Mouse (Mus musculus) kidney, embryonic 14.5 days (tissue): ENCODE results near the gene Orm1. TPM values are rescaled to one million over a fixed set of nuclear protein-coding genes. Genes with fewer than 3 reads are reported as not detected.

Experiments used
- ATAC-seq: fragments of 200-750 bp; cut with Nextera tagmentation; 2 replicates; pipeline ENCODE4 v1.8.0; 2017; ENCODE audit warnings: moderate number of reproducible peaks, mild to moderate bottlenecking, moderate TSS enrichment, moderate library complexity; ENCODE audit not compliant: low FRiP score, low TSS enrichment
- H3K27ac ChIP-seq: fragments of 300-500 bp; sonication (generic); 2 replicates; pipeline ENCODE4 v1.5.1; 2014; ENCODE audit warnings: low read depth, mild to moderate bottlenecking, low read length, moderate library complexity, mixed read lengths
- H3K27me3 ChIP-seq: fragments of 300-500 bp; sonication (generic); 2 replicates; pipeline ENCODE4 v1.6.1; 2014; ENCODE audit warnings: mild to moderate bottlenecking, low read length; ENCODE audit not compliant: control insufficient read depth, insufficient read depth
- H3K36me3 ChIP-seq: fragments of 300-500 bp; sonication (generic); 2 replicates; pipeline ENCODE4 v1.6.1; 2014; ENCODE audit warnings: low read length, mixed read lengths; ENCODE audit not compliant: control insufficient read depth, insufficient read depth
- H3K4me1 ChIP-seq: fragments of 300-500 bp; sonication (generic); 2 replicates; pipeline ENCODE4 v1.6.1; 2014; ENCODE audit warnings: low read length, mixed read lengths; ENCODE audit not compliant: control insufficient read depth, insufficient read depth
- H3K4me2 ChIP-seq: fragments of 300-500 bp; sonication (generic); replicated peaks from 2 replicates; pipeline ENCODE4 v1.6.1; 2014; ENCODE audit warnings: low read depth, mild to moderate bottlenecking, low read length
- H3K4me3 ChIP-seq: fragments of 300-500 bp; sonication (generic); 2 replicates; pipeline ENCODE4 v1.5.1; 2014; ENCODE audit warnings: mild to moderate bottlenecking, low read length
- H3K9ac ChIP-seq: fragments of 300-500 bp; sonication (generic); 2 replicates; pipeline ENCODE4 v1.6.1; 2014; ENCODE audit warnings: low read depth, mild to moderate bottlenecking, low read length, moderate library complexity
- H3K9me3 ChIP-seq: fragments of 300-500 bp; sonication (generic); 2 replicates; pipeline ENCODE4 v1.6.1; 2016; ENCODE audit warnings: low read length; ENCODE audit not compliant: control insufficient read depth
- WGBS: fragments of 180-500 bp; shearing (Covaris S2); extraction: QIAGEN DNeasy Blood & Tissue Kit; methylation state at CpG from one replicate; pipeline ENCODE4 v1.1.7; 2014; 5-methylcytosine and 5-hydroxymethylcytosine counted together
- polyA plus RNA-seq: library from polyadenylated mRNA; unstranded; fragments of >200 nt; fragmentation: Nextera tagmentation; extraction: Ambion mirVana; gene quantifications from 2 replicates; pipeline ENCODE4 v1.2.1, GENCODE M21; 2014

Orm1 gene
- polyA plus RNA-seq, 1 experiment from 2014 or later: not detected

DNA sequence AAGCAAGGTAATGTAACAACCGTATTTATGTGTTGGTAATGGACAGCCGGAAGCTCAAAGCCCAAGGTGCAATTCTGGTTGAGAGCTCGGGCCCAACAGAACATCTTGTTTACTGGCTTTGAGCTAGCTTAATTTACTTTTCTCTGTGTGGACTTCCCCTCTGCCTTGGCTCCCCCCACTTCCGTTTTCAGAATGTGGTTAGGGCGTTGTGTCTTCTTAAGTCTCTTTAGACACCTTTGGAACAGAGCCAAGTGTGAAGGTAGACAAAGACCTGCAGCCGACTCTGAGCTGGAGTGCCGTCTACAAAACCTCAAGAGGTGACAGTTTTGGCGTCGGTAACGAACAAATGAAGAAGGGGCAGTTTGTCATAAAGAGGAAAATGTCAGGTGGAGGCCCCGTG, 41.4 kb downstream of the Orm1 start:
- H3K4me3 ChIP-seq: no peak overlapping the region
- H3K9me3 ChIP-seq: no peaks in the 10 kb centered on the region
- H3K4me1 ChIP-seq: no peaks in the 10 kb centered on the region
- no peak for ATAC-seq
- H3K27me3 ChIP-seq: no peaks in the 10 kb centered on the region
- 81% methylated on average over 11 of the region's 11 CpGs for WGBS
- no peak overlapping the region for H3K4me2 ChIP-seq
- H3K36me3 ChIP-seq: peaks cover 43% of the 10 kb centered on the region
- H3K9ac ChIP-seq: no peak overlapping the region
- H3K27ac ChIP-seq: no peak overlapping the region

DNA sequence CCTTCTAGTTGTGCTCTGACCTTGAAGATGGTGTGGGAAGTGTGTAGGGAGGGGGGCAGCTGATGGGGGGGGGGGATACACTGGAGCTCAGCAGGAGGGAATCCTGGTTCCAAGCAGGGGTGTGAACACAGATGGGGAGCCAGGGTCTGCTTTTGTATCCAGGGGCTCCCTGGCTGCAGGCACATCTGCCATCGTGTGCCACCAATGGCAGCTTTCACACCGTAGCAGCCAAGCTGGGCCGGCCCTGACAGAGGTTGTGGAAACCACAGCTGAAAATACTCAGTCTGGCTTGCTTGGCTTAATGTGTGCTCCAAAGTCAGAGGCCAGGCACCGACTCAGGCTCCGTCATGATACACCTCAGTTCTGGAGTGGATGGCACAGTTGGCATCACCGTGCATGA, 43.7 kb downstream of the Orm1 start:
- H3K36me3 ChIP-seq: peaks cover 34% of the 10 kb centered on the region; the same call in 1 of the 2 replicates
- H3K9me3 ChIP-seq: no peaks in the 10 kb centered on the region
- no peak overlapping the region for H3K9ac ChIP-seq
- H3K27me3 ChIP-seq: no peaks in the 10 kb centered on the region
- ATAC-seq: no peak
- H3K4me3 ChIP-seq: no peak overlapping the region
- H3K4me2 ChIP-seq: no peak overlapping the region
- no peak overlapping the region for H3K27ac ChIP-seq
- WGBS: 82% methylated on average over 6 of the region's 6 CpGs
- no peaks in the 10 kb centered on the region for H3K4me1 ChIP-seq

DNA sequence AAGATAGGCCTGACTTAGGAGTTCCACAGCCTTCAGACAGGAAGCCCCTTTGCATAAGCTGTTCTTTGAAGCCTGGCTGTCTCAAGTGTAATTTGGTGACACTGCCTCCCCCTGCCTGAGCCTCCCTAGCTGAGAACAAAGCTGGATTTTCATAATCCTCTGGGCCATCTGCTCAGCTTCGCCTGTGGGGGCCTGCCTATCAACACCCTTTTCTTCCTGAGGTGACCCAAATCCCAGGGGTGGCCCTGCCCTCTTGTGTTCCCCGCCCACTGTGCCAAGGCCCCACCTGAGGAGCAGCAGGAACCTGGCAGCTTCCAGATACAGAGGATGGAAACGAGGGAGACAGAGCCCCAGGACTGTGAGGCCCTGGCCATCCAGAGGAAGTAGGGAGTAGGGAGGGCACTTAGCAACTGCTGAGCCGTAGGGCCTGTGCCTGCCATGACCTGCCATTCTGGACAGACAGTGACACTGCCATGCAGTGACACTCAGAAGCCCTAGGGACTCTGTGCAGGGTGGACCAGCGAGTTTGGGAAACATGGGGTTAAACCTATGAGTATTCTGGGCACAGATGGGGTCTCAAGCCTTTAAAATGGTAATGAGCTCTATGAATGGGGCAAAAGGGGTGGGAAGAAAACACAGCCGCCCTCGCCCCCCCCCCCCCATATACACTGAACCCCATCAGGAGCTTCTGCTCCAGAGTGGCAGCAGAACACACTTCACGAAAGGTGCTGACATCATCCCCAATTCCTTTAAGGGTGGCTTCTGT, 44.9 kb downstream of the Orm1 start:
- no peak for ATAC-seq
- Histone ChIP-seq H3K4me3 (no peak overlapping the region), H3K27ac (no peak overlapping the region), H3K4me1 (no peaks in the 10 kb centered on the region), H3K4me2 (no peak overlapping the region), H3K36me3 (peaks cover 25% of the 10 kb centered on the region), H3K9ac (no peak overlapping the region), H3K9me3 (no peaks in the 10 kb centered on the region), H3K27me3 (no peaks in the 10 kb centered on the region)
- WGBS: 62% methylated on average over 8 of the region's 8 CpGs

DNA sequence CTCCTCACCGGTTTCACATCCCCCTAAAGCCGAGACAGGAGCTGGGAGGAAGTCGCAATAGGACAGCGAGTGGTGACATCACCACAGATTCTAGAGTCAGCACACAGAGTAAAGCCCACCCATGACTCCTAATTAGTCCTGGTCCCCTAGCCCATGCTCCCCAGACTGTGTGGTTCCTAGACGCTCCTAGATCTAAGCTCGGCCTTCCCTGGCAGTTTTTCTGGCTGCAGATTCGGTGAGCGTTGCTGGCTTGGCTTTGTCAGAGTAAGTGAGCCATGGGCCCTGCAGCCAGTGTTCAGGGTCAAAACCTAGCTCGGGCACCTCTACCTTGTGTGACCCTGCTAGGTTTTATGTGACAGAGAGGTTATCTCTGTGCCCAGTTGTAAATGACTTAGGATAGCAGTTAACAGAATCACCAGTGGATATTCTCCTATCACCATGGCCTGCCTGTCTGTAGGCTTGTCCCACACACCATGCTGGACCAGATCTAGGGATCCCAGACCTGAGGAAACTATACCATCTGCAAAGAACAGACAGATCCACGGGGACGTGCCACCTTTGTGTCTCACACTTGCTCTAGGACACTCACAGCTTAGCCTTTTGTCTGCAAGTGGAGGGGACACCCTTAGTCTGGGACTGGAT, 45.6 kb downstream of the Orm1 start:
- no peaks in the 10 kb centered on the region for H3K9me3 ChIP-seq
- ATAC-seq: no peak
- H3K4me3 ChIP-seq: no peak overlapping the region
- peaks cover 30% of the 10 kb centered on the region for H3K36me3 ChIP-seq
- H3K4me2 ChIP-seq: no peak overlapping the region
- H3K27ac ChIP-seq: no peak overlapping the region
- H3K27me3 ChIP-seq: no peaks in the 10 kb centered on the region
- no peaks in the 10 kb centered on the region for H3K4me1 ChIP-seq
- no peak overlapping the region for H3K9ac ChIP-seq
- WGBS: 76% methylated on average over 11 of the region's 11 CpGs

DNA sequence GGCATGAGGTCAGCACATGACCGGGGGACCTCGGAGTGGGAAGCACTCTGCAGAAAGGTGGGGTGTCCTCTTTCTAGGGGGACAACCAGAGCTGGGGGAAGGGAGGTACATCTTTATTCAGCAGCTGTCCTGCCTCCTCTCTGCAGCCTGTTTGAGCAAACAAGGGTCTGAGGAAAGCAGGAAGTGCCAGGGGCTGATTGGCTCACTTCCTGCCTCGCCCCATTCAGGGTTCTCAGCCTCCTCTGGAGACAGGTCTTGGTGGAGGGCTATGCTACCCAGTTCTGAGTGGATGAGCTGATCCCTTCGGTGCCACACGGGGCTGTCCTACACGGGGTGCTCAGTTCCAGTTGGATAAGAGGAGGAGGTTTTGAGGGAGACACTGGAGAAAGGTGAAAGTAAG, 47.0 kb downstream of the Orm1 start:
- WGBS: 80% methylated on average over 6 of the region's 6 CpGs
- Histone ChIP-seq H3K27me3 (no peaks in the 10 kb centered on the region), H3K4me3 (no peak overlapping the region), H3K9ac (no peak overlapping the region), H3K36me3 (peaks cover 27% of the 10 kb centered on the region), H3K4me2 (no peak overlapping the region), H3K9me3 (no peaks in the 10 kb centered on the region), H3K4me1 (no peaks in the 10 kb centered on the region), H3K27ac (no peak overlapping the region)
- no peak for ATAC-seq

Other genes with a start within 250 kb of the Orm1 start
- 1.2 and 1.6 TPM in 2 replicates for gene Ambp, start 189.8 kb upstream of the Orm1 start, polyA plus RNA-seq
- gene Kif12, start 172.4 kb upstream of the Orm1 start, polyA plus RNA-seq: 60.0 and 70.3 TPM in 2 replicates
- 8.8 and 10.6 TPM in 2 replicates for gene Col27a1, start 130.6 kb upstream of the Orm1 start, polyA plus RNA-seq
- gene Orm3, start 11.6 kb downstream of the Orm1 start, polyA plus RNA-seq: not detected in 2 replicates
- not detected in 2 replicates for gene Orm2, start 17.9 kb downstream of the Orm1 start, polyA plus RNA-seq
- 4.1 and 7.3 TPM in 2 replicates for gene Akna, start 58.8 kb downstream of the Orm1 start, polyA plus RNA-seq
- gene Whrn, start 151.4 kb downstream of the Orm1 start, polyA plus RNA-seq: 8.0 and 8.7 TPM in 2 replicates
- 264 and 332 TPM in 2 replicates for gene Atp6v1g1, start 200.2 kb downstream of the Orm1 start, polyA plus RNA-seq
- gene Tmem268, start 214.2 kb downstream of the Orm1 start, polyA plus RNA-seq: 4.6 and 7.9 TPM in 2 replicates